Mouse (Mus musculus) urinary bladder, postnatal 4 days (tissue): ENCODE measurements around the gene Macrod1.
"Not testable (repeated sequence)": the region's sequence is repeated elsewhere in the genome, so short reads cannot be mapped to it uniquely, and the experiment has no call there.

Source experiments
- DNase-seq, 2 experiments: peaks; one replicate each; pipeline ENCODE4 v3.0.0; 2021 to 2022; ENCODE audit warnings: low spot score in 2 of 2

Gene Macrod1

GRCm38 (mm10) chr19:7057126-7057721 lies 614 bp downstream of the Macrod1 start:
- no peak for DNase-seq

GRCm38 (mm10) chr19:7057722-7058207 lies 1.2 kb downstream of the Macrod1 start:
- peak; percentile 75 to 82 for DNase-seq

GRCm38 (mm10) chr19:7058541-7058940 lies 1.9 kb downstream of the Macrod1 start:
- DNase-seq = no peak

- DNase-seq = peak in 1 of 2 experiments; percentile 55
Observed at GRCm38 (mm10) chr19:7062110-7062509, 5.5 kb downstream of the Macrod1 start.

GRCm38 (mm10) chr19:7062916-7063315 lies 6.3 kb downstream of the Macrod1 start:
- DNase-seq = no peak

- peak; percentile 75 to 89 for DNase-seq
Observed at GRCm38 (mm10) chr19:7064571-7064970, 8.0 kb downstream of the Macrod1 start.

GRCm38 (mm10) chr19:7066034-7066827 lies 9.6 kb downstream of the Macrod1 start:
- peak in 1 of 2 experiments; percentile 70 for DNase-seq

GRCm38 (mm10) chr19:7066828-7067342 lies 10.3 kb downstream of the Macrod1 start:
- no peak for DNase-seq

- no peak for DNase-seq
Observed at GRCm38 (mm10) chr19:7067344-7068050, 10.9 kb downstream of the Macrod1 start.

GRCm38 (mm10) chr19:7068136-7068535 lies 11.5 kb downstream of the Macrod1 start:
- DNase-seq = peak; percentile 74 to 89

GRCm38 (mm10) chr19:7068661-7069531 lies 12.3 kb downstream of the Macrod1 start:
- DNase-seq = no peak

- no peak for DNase-seq
Observed at GRCm38 (mm10) chr19:7069781-7070763, 13.5 kb downstream of the Macrod1 start.

GRCm38 (mm10) chr19:7070775-7071174 lies 14.2 kb downstream of the Macrod1 start:
- no peak for DNase-seq

- DNase-seq = no peak
Observed at GRCm38 (mm10) chr19:7072221-7072620, 15.6 kb downstream of the Macrod1 start.

GRCm38 (mm10) chr19:7073997-7074781 lies 17.6 kb downstream of the Macrod1 start:
- no peak for DNase-seq

GRCm38 (mm10) chr19:7075336-7075735 lies 18.7 kb downstream of the Macrod1 start:
- not testable (repeated sequence) for DNase-seq

GRCm38 (mm10) chr19:7077666-7078065 lies 21.1 kb downstream of the Macrod1 start:
- no peak for DNase-seq

GRCm38 (mm10) chr19:7078271-7078670 lies 21.7 kb downstream of the Macrod1 start:
- no peak for DNase-seq
